Mouse (Mus musculus): Measurements from ENCODE around the gene Arl14. TPM values are rescaled to one million over a fixed set of nuclear protein-coding genes. Genes with fewer than 3 reads are reported as not detected.

Gene Arl14
- polyA plus RNA-seq (2014; fragmentation: Nextera tagmentation; extraction: Ambion mirVana), result not detected in 2 replicates

- no peaks in the 10 kb centered on the region for H3K27me3 ChIP-seq (ENCODE audit: control insufficient read depth, insufficient read depth, low read length)
- no peak for ATAC-seq (replicated peaks; ENCODE audit: low FRiP score)
- no peak within 1 kb of the TSS for H3K4me2 ChIP-seq (ENCODE audit: low read depth, low read length, severe bottlenecking)
- no peaks in the 10 kb centered on the region for H3K36me3 ChIP-seq (ENCODE audit: control insufficient read depth, insufficient read depth, low read length)
- 74% methylated on average over 8 of the region's 8 CpGs for WGBS
- H3K27ac ChIP-seq (ENCODE audit: low read depth, low read length), result no peak within 1 kb of the TSS
- H3K4me3 ChIP-seq (ENCODE audit: low read depth, low read length), result no peak within 1 kb of the TSS
- no peaks in the 10 kb centered on the region for H3K9me3 ChIP-seq (ENCODE audit: control insufficient read depth, low read length)
- DNase-seq (ENCODE audit: low spot score), result no peak
- no peaks in the 10 kb centered on the region for H3K4me1 ChIP-seq (replicated peaks; ENCODE audit: control insufficient read depth, insufficient read depth, low read length)
- no peak within 1 kb of the TSS for H3K9ac ChIP-seq (ENCODE audit: low read length)
Measured at GRCm38 (mm10) chr3:69221806-69222501, at the start of gene Arl14. Gene Arl14, plus strand, starts transcription at chr3:69222419.

GRCm38 (mm10) chr3:69175229-69175628 lies 47.0 kb upstream of the Arl14 start:
- H3K4me2 ChIP-seq (ENCODE audit: low read depth, low read length, severe bottlenecking), result no peak overlapping the region
- no peaks in the 10 kb centered on the region for H3K36me3 ChIP-seq (ENCODE audit: control insufficient read depth, insufficient read depth, low read length)
- ATAC-seq (replicated peaks; ENCODE audit: low FRiP score) (peak; percentile 72), DNase-seq (ENCODE audit: low spot score) (no peak)
- H3K4me1 ChIP-seq (replicated peaks; ENCODE audit: control insufficient read depth, insufficient read depth, low read length), result peaks cover 5% of the 10 kb centered on the region; the same call in 1 of the 2 replicates
- 13% methylated on average over 1 of the region's 1 CpGs for WGBS
- H3K4me3 ChIP-seq (ENCODE audit: low read depth, low read length), result no peak overlapping the region
- H3K9me3 ChIP-seq (ENCODE audit: control insufficient read depth, low read length), result no peaks in the 10 kb centered on the region
- no peaks in the 10 kb centered on the region for H3K27me3 ChIP-seq (ENCODE audit: control insufficient read depth, insufficient read depth, low read length)
- no peak overlapping the region for H3K27ac ChIP-seq (ENCODE audit: low read depth, low read length)
- H3K9ac ChIP-seq (ENCODE audit: low read length), result no peak overlapping the region

- H3K27ac ChIP-seq (ENCODE audit: low read depth, low read length), result no peak overlapping the region
- no peaks in the 10 kb centered on the region for H3K9me3 ChIP-seq (ENCODE audit: control insufficient read depth, low read length)
- DNase-seq (ENCODE audit: low spot score), result no peak
- no peak overlapping the region for H3K9ac ChIP-seq (ENCODE audit: low read length)
- WGBS, result 83% methylated on average over 15 of the region's 15 CpGs
- peaks cover 5% of the 10 kb centered on the region; the same call in 1 of the 2 replicates for H3K4me1 ChIP-seq (replicated peaks; ENCODE audit: control insufficient read depth, insufficient read depth, low read length)
- no peak for ATAC-seq (replicated peaks; ENCODE audit: low FRiP score)
- H3K4me3 ChIP-seq (ENCODE audit: low read depth, low read length), result no peak overlapping the region
- H3K4me2 ChIP-seq (ENCODE audit: low read depth, low read length, severe bottlenecking), result no peak overlapping the region
- no peaks in the 10 kb centered on the region for H3K27me3 ChIP-seq (ENCODE audit: control insufficient read depth, insufficient read depth, low read length)
- H3K36me3 ChIP-seq (ENCODE audit: control insufficient read depth, insufficient read depth, low read length), result no peaks in the 10 kb centered on the region
Measured at GRCm38 (mm10) chr3:69177168-69177797, 44.9 kb upstream of the Arl14 start.

DNA sequence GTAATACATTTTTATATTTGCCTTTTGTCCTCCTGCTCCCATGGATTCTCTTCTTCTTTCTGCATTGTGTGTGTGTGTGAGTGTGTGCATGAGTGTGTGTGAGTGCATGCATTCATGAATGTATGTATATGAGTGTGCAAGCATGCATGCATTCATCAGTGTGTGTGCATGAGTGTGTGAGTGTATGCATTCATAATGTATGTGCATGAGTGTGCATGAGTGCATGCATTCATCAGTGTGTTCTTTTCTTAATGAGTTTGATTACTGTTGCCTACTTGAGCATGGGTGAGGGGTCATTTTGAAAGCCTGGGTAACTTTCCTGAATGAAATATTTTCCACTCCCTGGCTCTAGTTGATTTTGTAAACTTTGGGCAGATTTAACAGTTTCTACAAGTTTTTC lies 44.3 kb upstream of the Arl14 start:
- no peaks in the 10 kb centered on the region for H3K36me3 ChIP-seq (ENCODE audit: control insufficient read depth, insufficient read depth, low read length)
- no peak for DNase-seq (ENCODE audit: low spot score)
- H3K27ac ChIP-seq (ENCODE audit: low read depth, low read length), result no peak overlapping the region
- no peaks in the 10 kb centered on the region for H3K27me3 ChIP-seq (ENCODE audit: control insufficient read depth, insufficient read depth, low read length)
- H3K4me3 ChIP-seq (ENCODE audit: low read depth, low read length), result no peak overlapping the region
- peak overlapping the region; percentile 35; the same call in 1 of the 2 replicates for H3K4me2 ChIP-seq (ENCODE audit: low read depth, low read length, severe bottlenecking)
- H3K9ac ChIP-seq (ENCODE audit: low read length), result no peak overlapping the region
- no peaks in the 10 kb centered on the region for H3K9me3 ChIP-seq (ENCODE audit: control insufficient read depth, low read length)
- peaks cover 5% of the 10 kb centered on the region; the same call in 1 of the 2 replicates for H3K4me1 ChIP-seq (replicated peaks; ENCODE audit: control insufficient read depth, insufficient read depth, low read length)
- peak; percentile 68 for ATAC-seq (replicated peaks; ENCODE audit: low FRiP score)

- 26% methylated on average over 14 of the region's 14 CpGs for WGBS
Measured at GRCm38 (mm10) chr3:69178365-69179004, 43.7 kb upstream of the Arl14 start.

GRCm38 (mm10) chr3:69181531-69181930 lies 40.7 kb upstream of the Arl14 start:
- H3K9me3 ChIP-seq (ENCODE audit: control insufficient read depth, low read length), result no peaks in the 10 kb centered on the region
- H3K36me3 ChIP-seq (ENCODE audit: control insufficient read depth, insufficient read depth, low read length), result no peaks in the 10 kb centered on the region
- H3K27ac ChIP-seq (ENCODE audit: low read depth, low read length), result no peak overlapping the region
- peaks cover 3% of the 10 kb centered on the region; the same call in 1 of the 2 replicates for H3K4me1 ChIP-seq (replicated peaks; ENCODE audit: control insufficient read depth, insufficient read depth, low read length)
- H3K4me2 ChIP-seq (ENCODE audit: low read depth, low read length, severe bottlenecking), result no peak overlapping the region
- H3K4me3 ChIP-seq (ENCODE audit: low read depth, low read length), result no peak overlapping the region
- no peak for DNase-seq (ENCODE audit: low spot score)
- 92% methylated on average over 8 of the region's 8 CpGs for WGBS
- no peak overlapping the region for H3K9ac ChIP-seq (ENCODE audit: low read length)
- ATAC-seq (replicated peaks; ENCODE audit: low FRiP score), result no peak
- no peaks in the 10 kb centered on the region for H3K27me3 ChIP-seq (ENCODE audit: control insufficient read depth, insufficient read depth, low read length)

More at GRCm38 (mm10) chr3:69178365-69179004, 43.7 kb upstream of the Arl14 start:
- ATAC-seq (replicated peaks; ENCODE audit: low FRiP score) (peak; percentile 83), DNase-seq (ENCODE audit: low spot score) (no peak)
- Histone ChIP-seq H3K9me3 (ENCODE audit: control insufficient read depth, low read length) (no peaks in the 10 kb centered on the region), H3K27ac (ENCODE audit: low read depth, low read length) (no peak overlapping the region; the same call in 1 of the 2 replicates), H3K9ac (ENCODE audit: low read length) (no peak overlapping the region), H3K36me3 (ENCODE audit: control insufficient read depth, insufficient read depth, low read length) (no peaks in the 10 kb centered on the region), H3K4me1 (replicated peaks; ENCODE audit: control insufficient read depth, insufficient read depth, low read length) (peaks cover 5% of the 10 kb centered on the region; the same call in 1 of the 2 replicates), H3K4me3 (ENCODE audit: low read depth, low read length) (no peak overlapping the region), H3K4me2 (ENCODE audit: low read depth, low read length, severe bottlenecking) (peak overlapping the region; percentile 35), H3K27me3 (ENCODE audit: control insufficient read depth, insufficient read depth, low read length) (no peaks in the 10 kb centered on the region)

GRCm38 (mm10) chr3:69182225-69182624 lies 40.0 kb upstream of the Arl14 start:
- H3K27me3 ChIP-seq (ENCODE audit: control insufficient read depth, insufficient read depth, low read length), result no peaks in the 10 kb centered on the region
- no peak overlapping the region for H3K27ac ChIP-seq (ENCODE audit: low read depth, low read length)
- H3K4me2 ChIP-seq (ENCODE audit: low read depth, low read length, severe bottlenecking), result no peak overlapping the region
- peaks cover 3% of the 10 kb centered on the region; the same call in 1 of the 2 replicates for H3K4me1 ChIP-seq (replicated peaks; ENCODE audit: control insufficient read depth, insufficient read depth, low read length)
- no peak overlapping the region for H3K9ac ChIP-seq (ENCODE audit: low read length)
- H3K4me3 ChIP-seq (ENCODE audit: low read depth, low read length), result no peak overlapping the region
- ATAC-seq (replicated peaks; ENCODE audit: low FRiP score) (no peak), DNase-seq (ENCODE audit: low spot score) (no peak)
- no peaks in the 10 kb centered on the region for H3K9me3 ChIP-seq (ENCODE audit: control insufficient read depth, low read length)
- no peaks in the 10 kb centered on the region for H3K36me3 ChIP-seq (ENCODE audit: control insufficient read depth, insufficient read depth, low read length)

DNA sequence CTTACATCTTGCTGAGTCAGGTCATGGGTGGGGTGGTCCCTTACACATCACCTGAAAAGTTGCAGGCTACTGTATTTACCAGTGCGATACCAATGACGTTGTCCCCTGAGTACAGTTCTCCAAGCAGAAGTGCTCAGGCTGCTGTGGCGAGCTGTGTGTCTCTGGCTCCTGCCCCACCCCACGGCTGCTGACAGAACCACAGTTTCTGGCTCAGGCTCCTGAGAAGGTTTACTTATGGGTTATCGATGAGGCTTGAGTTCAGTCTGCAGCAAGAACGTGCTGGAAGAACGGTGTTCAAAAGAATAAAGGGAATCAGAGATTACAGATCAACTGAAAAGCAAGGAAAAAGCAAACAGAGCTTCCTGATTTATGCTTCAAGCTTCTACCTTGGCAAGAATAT lies 37.0 kb upstream of the Arl14 start:
- H3K9me3 ChIP-seq (ENCODE audit: control insufficient read depth, low read length), result no peaks in the 10 kb centered on the region
- ATAC-seq (replicated peaks; ENCODE audit: low FRiP score) (no peak), DNase-seq (ENCODE audit: low spot score) (no peak)
- H3K4me1 ChIP-seq (replicated peaks; ENCODE audit: control insufficient read depth, insufficient read depth, low read length), result no peaks in the 10 kb centered on the region
- 90% methylated on average over 7 of the region's 7 CpGs for WGBS
- H3K27me3 ChIP-seq (ENCODE audit: control insufficient read depth, insufficient read depth, low read length), result no peaks in the 10 kb centered on the region
- H3K9ac ChIP-seq (ENCODE audit: low read length), result no peak overlapping the region
- H3K27ac ChIP-seq (ENCODE audit: low read depth, low read length), result no peak overlapping the region
- no peak overlapping the region for H3K4me2 ChIP-seq (ENCODE audit: low read depth, low read length, severe bottlenecking)
- no peak overlapping the region for H3K4me3 ChIP-seq (ENCODE audit: low read depth, low read length)
- no peaks in the 10 kb centered on the region for H3K36me3 ChIP-seq (ENCODE audit: control insufficient read depth, insufficient read depth, low read length)

Measured in forebrain, embryonic 11.5 days (tissue).